Mouse (Mus musculus): Measurements from ENCODE around the gene Cacnb4. TPM values are rescaled to one million over a fixed set of nuclear protein-coding genes. Genes with fewer than 3 reads are reported as not detected.

Cacnb4 gene
- polyA plus RNA-seq, 1 experiment from 2014 or later: 1.4 TPM

DNA sequence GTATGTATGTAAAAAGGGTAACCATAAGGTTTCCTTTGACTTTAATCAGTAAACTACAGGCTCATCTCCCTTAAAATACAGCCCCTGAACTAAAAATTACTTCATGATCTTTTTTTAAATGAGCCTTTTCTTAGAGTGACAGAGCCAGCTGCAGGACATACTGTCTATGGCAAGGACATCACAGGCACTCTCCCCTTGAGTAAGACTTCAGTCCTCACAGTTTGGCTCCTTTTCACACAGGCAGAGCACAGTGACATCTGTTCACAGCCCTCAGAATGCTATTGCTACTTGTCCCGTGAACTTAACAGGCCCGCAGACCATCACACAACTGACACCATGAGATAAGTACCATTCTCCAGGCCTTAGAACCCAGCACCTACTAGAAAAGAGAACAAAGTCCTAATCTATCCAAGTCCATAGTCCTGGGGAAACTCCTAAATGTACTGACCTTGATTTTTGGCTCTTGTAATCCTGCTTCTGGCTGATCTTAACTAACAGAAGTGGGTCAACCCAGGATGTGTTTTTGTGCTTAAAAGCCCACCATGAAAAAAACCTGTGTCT lies 286.1 kb downstream of the Cacnb4 start:
- Histone ChIP-seq H3K4me3 (no peak overlapping the region), H3K27ac (no peak overlapping the region), H3K4me1 (no peaks in the 10 kb centered on the region), H3K4me2 (replicated peaks) (no peak overlapping the region), H3K27me3 (no peaks in the 10 kb centered on the region), H3K9me3 (no peaks in the 10 kb centered on the region), H3K36me3 (no peaks in the 10 kb centered on the region), H3K9ac (no peak overlapping the region)
- WGBS: 81% methylated on average over 2 of the region's 2 CpGs
- no peak for ATAC-seq (ENCODE audit: insufficient number of reproducible peaks, insufficient read depth, low FRiP score, low TSS enrichment)

DNA sequence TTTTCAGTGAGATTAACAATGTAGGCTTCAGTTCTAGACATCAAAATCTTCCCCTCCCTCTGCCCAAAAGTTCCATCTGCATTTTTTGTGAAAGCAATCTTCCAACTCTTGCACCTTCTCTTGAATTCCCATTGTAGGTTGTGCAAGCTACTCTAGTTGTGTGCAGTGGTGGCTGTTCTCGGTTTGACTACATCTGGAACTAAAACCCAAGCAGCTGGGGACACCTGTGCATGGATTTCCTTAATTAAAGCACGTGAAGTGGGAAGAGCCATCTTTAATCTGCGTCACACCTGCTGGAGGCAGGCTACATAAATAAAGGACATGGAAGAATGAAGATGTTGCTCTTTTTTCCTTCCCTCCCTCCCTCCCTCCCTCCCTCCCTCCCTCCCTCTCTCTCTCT lies 286.7 kb downstream of the Cacnb4 start:
- 72% methylated on average over 3 of the region's 3 CpGs for WGBS
- H3K27ac ChIP-seq: no peak overlapping the region
- ATAC-seq (ENCODE audit: insufficient number of reproducible peaks, insufficient read depth, low FRiP score, low TSS enrichment): no peak
- no peaks in the 10 kb centered on the region for H3K9me3 ChIP-seq
- H3K4me1 ChIP-seq: no peaks in the 10 kb centered on the region
- H3K4me3 ChIP-seq: no peak overlapping the region
- H3K27me3 ChIP-seq: no peaks in the 10 kb centered on the region
- no peak overlapping the region for H3K9ac ChIP-seq
- no peaks in the 10 kb centered on the region for H3K36me3 ChIP-seq
- no peak overlapping the region for H3K4me2 ChIP-seq (replicated peaks)

DNA sequence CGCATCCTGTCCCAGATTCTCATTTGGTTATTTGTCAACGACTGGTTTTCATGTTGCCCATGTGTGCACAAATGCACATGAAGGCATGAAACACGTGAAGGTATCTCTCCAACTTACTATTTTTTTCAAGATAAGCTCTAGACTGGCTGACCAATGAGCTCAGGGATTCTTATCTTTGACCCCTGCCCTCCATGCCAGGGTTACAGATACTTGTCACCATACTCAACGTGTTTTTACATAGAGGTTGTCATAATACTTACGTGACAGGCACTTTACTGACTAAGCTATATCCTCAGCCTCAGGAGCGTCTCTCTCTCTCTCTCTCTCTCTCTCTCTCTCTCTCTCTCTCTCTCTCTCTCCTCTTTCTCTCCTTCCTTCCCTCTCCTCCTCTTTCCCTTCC lies 290.2 kb downstream of the Cacnb4 start:
- ATAC-seq (ENCODE audit: insufficient number of reproducible peaks, insufficient read depth, low FRiP score, low TSS enrichment): no peak
- Histone ChIP-seq H3K4me3 (no peak overlapping the region), H3K27me3 (no peaks in the 10 kb centered on the region), H3K27ac (no peak overlapping the region), H3K4me1 (no peaks in the 10 kb centered on the region), H3K9ac (no peak overlapping the region), H3K36me3 (no peaks in the 10 kb centered on the region), H3K4me2 (replicated peaks) (no peak overlapping the region), H3K9me3 (no peaks in the 10 kb centered on the region)
- WGBS: 84% methylated on average over 6 of the region's 6 CpGs

DNA sequence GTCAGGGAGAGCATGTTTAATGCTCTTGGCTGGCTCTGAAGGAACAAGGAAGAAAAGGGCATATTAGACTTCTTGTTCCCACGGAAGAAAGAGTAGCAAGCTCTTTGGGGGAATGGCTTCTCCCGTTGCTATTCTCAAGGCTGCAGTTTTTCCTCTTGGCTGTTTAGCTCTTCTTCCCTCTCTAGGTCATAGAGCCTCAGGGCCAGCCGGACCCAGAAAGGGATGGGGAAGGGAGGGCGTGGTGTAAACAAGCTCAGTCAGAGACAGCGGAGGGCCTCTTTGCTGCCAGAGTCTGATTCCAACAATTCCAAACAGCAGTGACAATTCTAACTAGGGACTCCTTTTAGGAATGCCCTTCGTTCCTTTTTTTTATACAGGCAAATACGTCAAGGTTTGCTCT lies 290.6 kb downstream of the Cacnb4 start:
- 54% methylated on average over 7 of the region's 7 CpGs for WGBS
- Histone ChIP-seq H3K9ac (no peak overlapping the region), H3K9me3 (no peaks in the 10 kb centered on the region), H3K27me3 (no peaks in the 10 kb centered on the region), H3K4me2 (replicated peaks) (no peak overlapping the region), H3K36me3 (no peaks in the 10 kb centered on the region), H3K4me1 (no peaks in the 10 kb centered on the region), H3K27ac (no peak overlapping the region), H3K4me3 (no peak overlapping the region)
- no peak for ATAC-seq (ENCODE audit: insufficient number of reproducible peaks, insufficient read depth, low FRiP score, low TSS enrichment)

- Histone ChIP-seq H3K27me3 (no peaks in the 10 kb centered on the region), H3K27ac (no peak overlapping the region), H3K9ac (no peak overlapping the region), H3K4me1 (no peaks in the 10 kb centered on the region), H3K4me3 (no peak overlapping the region), H3K9me3 (no peaks in the 10 kb centered on the region), H3K36me3 (no peaks in the 10 kb centered on the region), H3K4me2 (replicated peaks) (no peak overlapping the region)
- no peak for ATAC-seq (ENCODE audit: insufficient number of reproducible peaks, insufficient read depth, low FRiP score, low TSS enrichment)
- WGBS: 72% methylated on average over 10 of the region's 10 CpGs
These were observed 297.8 kb downstream of the Cacnb4 start for GRCm38 (mm10) chr2:52378848-52379261.

DNA sequence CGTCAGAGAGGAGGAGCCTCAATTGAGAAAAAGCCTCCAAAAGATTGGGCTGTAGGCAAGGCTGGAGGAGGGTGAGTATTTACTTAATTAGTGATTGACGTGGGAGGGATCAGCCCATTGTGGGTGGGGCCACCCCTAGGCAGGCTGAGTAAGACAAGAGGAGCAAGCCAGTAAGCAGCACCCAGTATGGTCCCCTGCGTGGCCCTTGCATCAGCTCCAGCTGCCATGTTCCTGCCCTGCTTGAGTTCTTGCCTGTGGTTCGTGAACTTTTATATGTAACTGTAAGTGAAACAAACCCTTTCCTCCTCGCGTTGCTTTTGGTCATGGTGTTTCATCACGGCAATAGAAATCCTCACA lies 298.2 kb downstream of the Cacnb4 start, which contains the start of gene Neb:
Gene Neb, minus strand, starts transcription at position 27 of the 357 bp plus-strand sequence.
- no peak within 1 kb of the TSS for H3K4me2 ChIP-seq (replicated peaks)
- 50% methylated on average over 7 of the region's 7 CpGs for WGBS
- ATAC-seq (ENCODE audit: insufficient number of reproducible peaks, insufficient read depth, low FRiP score, low TSS enrichment): 0 out of 2 replicates have a peak, but pooled peaks have one; percentile 60

More for the DNA sequence above, 298.2 kb downstream of the Cacnb4 start, which contains the start of gene Neb:
- no peaks in the 10 kb centered on the region for H3K4me1 ChIP-seq
- no peaks in the 10 kb centered on the region for H3K36me3 ChIP-seq
- no peak within 1 kb of the TSS for H3K9ac ChIP-seq
- H3K27ac ChIP-seq: no peak within 1 kb of the TSS
- H3K9me3 ChIP-seq: no peaks in the 10 kb centered on the region
- no peaks in the 10 kb centered on the region for H3K27me3 ChIP-seq
- H3K4me3 ChIP-seq: no peak within 1 kb of the TSS

Other genes starting within 250 kb of the Cacnb4 start
- gene Stam2, start 65.5 kb upstream of the Cacnb4 start, polyA plus RNA-seq (2016; fragmentation: Nextera tagmentation; extraction: Ambion mirVana): 32.0 and 32.8 TPM in 2 replicates
- 13.8 and 14.6 TPM in 2 replicates for gene Fmnl2, start 181.0 kb upstream of the Cacnb4 start, polyA plus RNA-seq (2016; fragmentation: Nextera tagmentation; extraction: Ambion mirVana)

All from embryonic facial prominence, embryonic 12.5 days (tissue).